Mouse (Mus musculus): ENCODE results near the gene Kcns1. TPM values are rescaled to one million over a fixed set of nuclear protein-coding genes. Genes with fewer than 3 reads are reported as not detected.

Gene Kcns1
- polyA plus RNA-seq, 1 experiment, result 0.12 TPM

DNA sequence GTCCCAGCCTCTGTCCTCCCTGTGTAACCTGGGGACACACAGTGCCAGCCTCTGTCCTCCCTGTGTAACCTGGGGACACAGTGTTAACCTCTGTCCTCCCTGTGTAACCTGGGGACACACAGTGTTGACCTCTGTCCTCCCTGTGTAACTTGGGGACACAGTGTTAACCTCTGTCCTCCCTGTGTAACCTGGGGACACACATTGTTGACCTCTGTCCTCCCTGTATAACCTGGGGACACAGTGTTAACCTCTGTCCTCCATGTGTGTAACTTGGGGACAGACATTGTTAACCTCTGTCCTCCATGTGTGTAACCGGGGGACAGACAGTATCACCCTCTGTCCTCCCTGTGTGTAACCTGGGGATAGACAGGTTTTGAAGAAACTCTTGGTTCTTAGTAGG, 39.3 kb downstream of the Kcns1 start:
- H3K36me3 ChIP-seq (ENCODE audit: control insufficient read depth, insufficient read depth, low read length), result peaks cover 18% of the 10 kb centered on the region
- no peak overlapping the region for H3K4me3 ChIP-seq (ENCODE audit: extremely low read depth, insufficient read depth, insufficient read length)
- no peak for DNase-seq (ENCODE audit: low read depth in 1 of 2, low spot score in 2 of 2)
- H3K4me1 ChIP-seq (ENCODE audit: control insufficient read depth, insufficient read depth, insufficient read length), result peaks cover 9% of the 10 kb centered on the region; the same call in 1 of the 2 replicates
- H3K27ac ChIP-seq (ENCODE audit: insufficient read depth, low read length), result no peak overlapping the region
- 85% methylated on average over 1 of the region's 1 CpGs for WGBS
- no peak for TF ChIP-seq POLR2A (IDR thresholded peaks at IDR 0.05; ENCODE audit: low read depth, low read length)
- TF ChIP-seq CTCF (IDR thresholded peaks at IDR 0.05; ENCODE audit: extremely low read depth, insufficient read depth, insufficient read length, insufficient replicate concordance), result no peak
- no peaks in the 10 kb centered on the region for H3K27me3 ChIP-seq (ENCODE audit: control insufficient read depth, insufficient read depth, low read length)

DNA sequence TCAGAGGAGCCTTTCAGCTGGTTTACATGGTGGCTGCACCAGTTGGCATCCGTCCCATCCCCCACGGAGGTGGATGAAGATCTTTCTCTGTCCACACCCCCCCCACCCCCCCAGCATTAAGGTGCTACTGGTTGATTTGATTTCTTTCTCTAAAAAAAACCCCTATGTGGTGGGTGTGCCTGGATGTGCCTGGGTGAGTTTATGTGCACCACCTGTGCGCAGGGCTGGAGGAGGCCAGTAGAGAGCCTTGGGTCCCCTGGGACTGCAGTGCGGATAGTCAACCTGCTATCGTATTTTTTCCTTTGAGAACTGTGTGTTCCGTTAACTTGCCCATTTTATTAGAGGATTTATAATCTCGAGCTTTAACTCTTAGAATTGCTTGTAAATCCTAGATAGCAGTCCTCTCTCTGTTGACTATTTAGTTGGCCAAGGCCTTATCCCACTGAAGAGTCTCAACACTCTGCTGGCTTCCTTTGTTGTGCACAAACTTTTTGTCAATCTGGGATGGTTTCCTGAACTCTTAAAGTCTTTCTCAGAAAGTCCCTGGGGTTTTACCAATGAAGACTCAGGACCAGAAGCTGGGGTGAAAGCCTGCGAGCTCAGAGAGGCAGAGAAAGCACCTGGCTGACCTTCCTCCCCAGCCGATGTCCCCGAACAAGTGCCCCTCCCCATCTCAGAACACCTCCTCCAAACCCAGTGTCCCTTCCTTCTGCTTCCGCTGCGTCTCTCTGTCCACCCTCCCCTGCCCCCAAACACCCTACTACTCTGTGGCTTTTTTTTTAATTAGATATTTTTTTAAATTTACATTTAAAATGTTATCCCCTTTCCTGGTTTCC, 42.1 kb downstream of the Kcns1 start:
- peaks cover 9% of the 10 kb centered on the region; the same call in 1 of the 2 replicates for H3K4me1 ChIP-seq (ENCODE audit: control insufficient read depth, insufficient read depth, insufficient read length)
- H3K4me3 ChIP-seq (ENCODE audit: extremely low read depth, insufficient read depth, insufficient read length), result no peak overlapping the region
- DNase-seq (ENCODE audit: low read depth in 1 of 2, low spot score in 2 of 2), result peak; percentile 30 to 73
- WGBS, result 62% methylated on average over 12 of the region's 12 CpGs
- TF ChIP-seq POLR2A (IDR thresholded peaks at IDR 0.05; ENCODE audit: low read depth, low read length) (no peak), CTCF (IDR thresholded peaks at IDR 0.05; ENCODE audit: extremely low read depth, insufficient read depth, insufficient read length, insufficient replicate concordance) (no peak)
- peaks cover 18% of the 10 kb centered on the region for H3K36me3 ChIP-seq (ENCODE audit: control insufficient read depth, insufficient read depth, low read length)
- H3K27me3 ChIP-seq (ENCODE audit: control insufficient read depth, insufficient read depth, low read length), result no peaks in the 10 kb centered on the region
- peak overlapping the region; percentile 77 for H3K27ac ChIP-seq (ENCODE audit: insufficient read depth, low read length)

DNA sequence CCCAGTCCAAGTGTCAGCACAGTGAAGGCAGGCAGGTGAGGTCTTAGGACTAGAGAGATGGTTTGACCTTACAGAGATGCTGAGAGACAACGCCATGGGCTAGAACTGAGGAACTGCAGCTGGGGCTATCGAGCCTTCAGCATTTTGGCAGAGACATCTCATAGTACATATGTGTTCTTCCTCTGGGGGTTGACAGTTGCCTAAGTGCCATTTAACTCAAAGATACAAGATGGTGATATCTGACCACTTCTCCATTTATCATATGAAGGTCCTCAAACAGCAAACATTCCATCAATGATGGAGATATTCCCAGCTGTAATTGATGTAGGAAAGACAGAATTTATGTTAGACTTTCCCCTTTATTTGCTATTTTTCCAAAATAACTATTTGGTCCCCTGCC, 43.6 kb downstream of the Kcns1 start:
- Histone ChIP-seq H3K27ac (ENCODE audit: insufficient read depth, low read length) (no peak overlapping the region), H3K36me3 (ENCODE audit: control insufficient read depth, insufficient read depth, low read length) (peaks cover 12% of the 10 kb centered on the region), H3K4me1 (ENCODE audit: control insufficient read depth, insufficient read depth, insufficient read length) (peaks cover 9% of the 10 kb centered on the region; the same call in 1 of the 2 replicates), H3K4me3 (ENCODE audit: extremely low read depth, insufficient read depth, insufficient read length) (no peak overlapping the region), H3K27me3 (ENCODE audit: control insufficient read depth, insufficient read depth, low read length) (no peaks in the 10 kb centered on the region)
- TF ChIP-seq CTCF (IDR thresholded peaks at IDR 0.05; ENCODE audit: extremely low read depth, insufficient read depth, insufficient read length, insufficient replicate concordance) (no peak), POLR2A (IDR thresholded peaks at IDR 0.05; ENCODE audit: low read depth, low read length) (no peak)
- DNase-seq (ENCODE audit: low read depth in 1 of 2, low spot score in 2 of 2), result no peak
- WGBS, result 81% methylated on average over 2 of the region's 2 CpGs

DNA sequence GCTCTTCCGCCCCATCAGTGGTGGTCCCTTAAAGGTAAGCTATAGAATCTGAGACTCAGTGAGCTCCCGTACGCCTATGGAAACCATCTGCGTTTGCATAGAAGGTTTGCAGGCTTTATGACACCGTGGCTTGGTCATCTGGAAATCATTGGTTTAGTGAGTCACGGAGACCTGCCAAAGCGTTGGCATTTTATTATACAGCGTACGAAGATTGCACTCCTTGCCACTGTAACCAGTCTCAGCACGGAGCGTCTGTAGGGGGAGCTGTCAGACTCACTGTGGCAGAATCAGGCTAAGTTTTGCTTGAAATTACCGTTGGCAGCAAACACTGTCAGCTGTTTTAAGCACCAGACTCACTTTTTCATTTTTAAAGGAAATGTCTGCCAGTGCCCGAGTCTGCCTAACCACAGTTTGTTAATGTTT, 44.4 kb downstream of the Kcns1 start:
- peak; percentile 15; the same call in 1 of the 2 replicates for TF ChIP-seq CTCF (IDR thresholded peaks at IDR 0.05; ENCODE audit: extremely low read depth, insufficient read depth, insufficient read length, insufficient replicate concordance)
- no peak for TF ChIP-seq POLR2A (IDR thresholded peaks at IDR 0.05; ENCODE audit: low read depth, low read length)
- H3K36me3 ChIP-seq (ENCODE audit: control insufficient read depth, insufficient read depth, low read length), result peaks cover 12% of the 10 kb centered on the region
- peak in 1 of 2 experiments; percentile 23 for DNase-seq (ENCODE audit: low read depth in 1 of 2, low spot score in 2 of 2)
- H3K27me3 ChIP-seq (ENCODE audit: control insufficient read depth, insufficient read depth, low read length), result no peaks in the 10 kb centered on the region
- no peak overlapping the region for H3K27ac ChIP-seq (ENCODE audit: insufficient read depth, low read length)
- WGBS, result 80% methylated on average over 13 of the region's 13 CpGs
- no peak overlapping the region for H3K4me3 ChIP-seq (ENCODE audit: extremely low read depth, insufficient read depth, insufficient read length)
- peaks cover 9% of the 10 kb centered on the region; the same call in 1 of the 2 replicates for H3K4me1 ChIP-seq (ENCODE audit: control insufficient read depth, insufficient read depth, insufficient read length)

DNA sequence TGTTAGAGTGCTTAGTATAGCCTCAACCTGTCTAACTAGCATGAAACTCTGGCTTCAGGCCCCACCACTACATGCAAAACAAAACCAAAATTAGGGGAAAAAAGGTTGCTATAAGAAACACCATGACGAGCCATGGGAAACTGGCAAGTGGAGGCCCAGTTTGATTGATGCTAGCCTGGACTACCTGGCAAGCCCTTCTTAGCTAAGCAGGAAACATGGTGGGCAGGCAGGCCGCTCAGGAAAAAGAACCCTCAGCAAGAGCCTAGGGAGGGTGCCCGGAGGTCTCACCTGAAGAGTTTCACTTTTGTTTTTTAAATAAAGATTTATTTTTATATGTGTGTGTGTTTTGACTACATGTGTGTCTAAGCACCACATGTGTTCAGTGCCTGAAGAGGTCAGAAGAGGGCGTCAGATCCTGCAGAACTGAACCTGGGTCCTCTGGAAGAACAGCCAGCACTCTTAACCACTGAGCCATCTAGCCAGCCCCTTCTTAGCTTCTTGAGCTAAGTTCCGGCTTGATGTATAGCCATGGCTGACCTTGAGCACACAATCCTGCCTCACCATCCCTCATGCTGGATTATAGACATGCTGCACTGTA, 47.6 kb downstream of the Kcns1 start:
- peaks cover 6% of the 10 kb centered on the region; the same call in 1 of the 2 replicates for H3K4me1 ChIP-seq (ENCODE audit: control insufficient read depth, insufficient read depth, insufficient read length)
- H3K27me3 ChIP-seq (ENCODE audit: control insufficient read depth, insufficient read depth, low read length), result no peaks in the 10 kb centered on the region
- peaks cover 25% of the 10 kb centered on the region for H3K36me3 ChIP-seq (ENCODE audit: control insufficient read depth, insufficient read depth, low read length)
- no peak overlapping the region for H3K4me3 ChIP-seq (ENCODE audit: extremely low read depth, insufficient read depth, insufficient read length)
- TF ChIP-seq POLR2A (IDR thresholded peaks at IDR 0.05; ENCODE audit: low read depth, low read length), result no peak
- TF ChIP-seq CTCF (IDR thresholded peaks at IDR 0.05; ENCODE audit: extremely low read depth, insufficient read depth, insufficient read length, insufficient replicate concordance), result no peak
- no peak overlapping the region for H3K27ac ChIP-seq (ENCODE audit: insufficient read depth, low read length)
- WGBS, result 67% methylated on average over 5 of the region's 5 CpGs
- DNase-seq (ENCODE audit: low read depth in 1 of 2, low spot score in 2 of 2), result peak in 1 of 2 experiments; percentile 16

DNA sequence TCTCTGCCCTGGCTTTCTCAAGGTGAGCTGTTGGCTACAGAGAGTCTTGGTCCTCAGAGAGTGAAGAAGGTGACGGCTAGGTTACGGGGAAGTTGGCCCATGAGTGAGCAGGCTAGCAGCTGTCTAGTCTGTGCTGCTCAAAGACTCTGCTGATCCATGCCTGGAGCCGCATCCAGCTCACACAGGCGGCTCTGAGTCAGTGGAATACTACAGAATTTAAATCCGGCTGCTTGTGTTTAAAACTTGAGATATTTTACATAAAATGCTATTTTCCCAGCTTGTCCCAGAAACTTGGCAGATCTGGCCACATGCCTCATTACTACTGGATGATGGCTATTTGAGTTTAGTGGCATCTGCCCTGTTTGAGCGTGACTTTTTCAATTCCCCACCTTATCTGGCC, 51.4 kb downstream of the Kcns1 start:
- no peaks in the 10 kb centered on the region for H3K27me3 ChIP-seq (ENCODE audit: control insufficient read depth, insufficient read depth, low read length)

More for the DNA sequence above, 51.4 kb downstream of the Kcns1 start:
- DNase-seq (ENCODE audit: low read depth in 1 of 2, low spot score in 2 of 2), result no peak
- H3K27ac ChIP-seq (ENCODE audit: insufficient read depth, low read length), result no peak overlapping the region
- H3K36me3 ChIP-seq (ENCODE audit: control insufficient read depth, insufficient read depth, low read length), result peaks cover 31% of the 10 kb centered on the region
- 96% methylated on average over 6 of the region's 6 CpGs for WGBS
- TF ChIP-seq CTCF (IDR thresholded peaks at IDR 0.05; ENCODE audit: extremely low read depth, insufficient read depth, insufficient read length, insufficient replicate concordance), result no peak
- TF ChIP-seq POLR2A (IDR thresholded peaks at IDR 0.05; ENCODE audit: low read depth, low read length), result no peak
- no peak overlapping the region for H3K4me3 ChIP-seq (ENCODE audit: extremely low read depth, insufficient read depth, insufficient read length)
- H3K4me1 ChIP-seq (ENCODE audit: control insufficient read depth, insufficient read depth, insufficient read length), result no peaks in the 10 kb centered on the region
